Mouse (Mus musculus): ENCODE data around the gene Lactb. TPM values are rescaled to one million over a fixed set of nuclear protein-coding genes. Genes with fewer than 3 reads are reported as not detected.
"Not testable (repeated sequence)": the region's sequence is repeated elsewhere in the genome, so short reads cannot be mapped to it uniquely, and the experiment has no call there.

Gene Lactb
- total RNA-seq, 2 experiments from 2014 or later = 15.8 to 16.3 TPM

DNA sequence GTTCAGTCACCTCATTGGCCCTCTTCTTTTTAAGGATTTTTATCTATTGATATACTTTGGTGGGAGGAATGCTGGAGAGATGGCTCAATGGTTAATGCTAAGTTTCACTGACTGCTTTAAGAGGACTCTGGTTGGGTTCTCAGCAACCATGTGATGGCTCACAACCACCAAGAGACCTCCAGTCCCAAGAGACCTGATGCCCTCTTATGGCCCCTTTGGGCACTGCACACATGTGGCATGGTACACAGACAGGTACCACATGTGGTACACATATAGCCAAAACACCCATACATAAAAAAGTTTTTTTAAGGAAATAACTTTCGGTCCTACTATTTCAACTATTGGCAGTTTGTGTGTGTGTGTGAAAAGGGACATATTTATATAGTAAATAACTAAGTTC is 53.2 kb downstream of the Lactb start:
- DNase-seq (ENCODE audit: low spot score in 2 of 2) = no peak

DNA sequence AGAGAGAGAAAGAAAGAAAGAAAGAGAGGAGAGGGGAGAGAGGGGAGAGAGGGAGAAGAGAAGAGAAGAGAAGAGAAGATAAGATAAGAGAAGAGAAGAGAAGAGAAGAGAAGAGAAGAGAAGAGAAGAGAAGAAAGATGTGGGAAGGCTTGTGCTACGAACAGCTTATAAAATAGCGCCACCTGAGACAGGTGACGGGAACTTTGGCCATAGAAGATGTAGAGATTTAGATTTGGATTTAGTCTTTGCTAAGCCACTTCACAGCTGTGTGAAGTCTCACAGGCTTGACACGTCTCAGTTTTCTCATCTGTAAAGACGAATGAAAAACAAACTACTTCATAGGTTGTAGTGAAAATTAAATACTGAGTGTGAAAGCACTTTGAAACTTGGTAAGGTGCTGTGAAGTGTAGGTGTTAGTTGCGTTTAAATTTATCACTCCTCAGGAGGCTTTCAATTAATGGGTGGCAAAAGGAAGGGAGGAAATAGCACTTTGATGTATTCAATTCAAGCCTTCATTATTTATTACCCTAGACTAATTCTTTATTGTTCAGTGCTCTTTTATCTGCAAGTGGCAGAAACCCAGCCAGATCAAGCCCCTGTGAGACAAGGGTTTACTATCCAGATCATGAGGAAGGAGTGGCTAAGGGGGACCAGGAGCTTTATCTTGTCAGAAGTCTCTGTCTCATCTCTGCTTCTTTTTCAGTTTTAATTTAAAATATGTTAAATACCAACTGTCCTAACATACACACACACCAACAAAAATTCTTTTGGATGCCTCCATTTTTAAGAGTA is 54.6 kb downstream of the Lactb start:
- no peak for DNase-seq (ENCODE audit: low spot score in 2 of 2)

DNA sequence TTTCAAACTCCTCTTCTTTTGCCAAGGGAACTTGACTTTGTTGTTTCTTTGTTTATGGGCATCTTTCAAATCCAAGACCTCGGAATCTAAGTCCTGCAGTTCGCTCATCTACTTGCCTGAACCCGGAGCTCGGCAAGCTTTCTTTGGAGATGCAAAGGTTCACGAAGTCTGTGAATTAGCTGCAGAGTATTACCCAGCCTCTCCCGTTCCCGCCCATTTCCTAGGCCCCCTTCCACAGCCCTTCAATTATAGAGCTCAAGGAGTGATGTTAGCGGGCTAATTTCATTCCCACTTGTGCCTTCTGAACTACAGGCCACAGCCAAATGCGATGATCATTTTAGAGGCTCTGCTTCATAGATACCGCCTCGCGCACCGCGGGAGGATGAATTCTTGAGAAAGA is 55.3 kb downstream of the Lactb start:
- DNase-seq (ENCODE audit: low spot score in 2 of 2) = no peak

GRCm38 (mm10) chr9:66919382-66919971 is 55.8 kb downstream of the Lactb start, which contains the start of gene Rab8b:
Gene Rab8b (minus strand): TSS chr9:66919687.
- DNase-seq (ENCODE audit: low spot score in 2 of 2) = peak; percentile 94 to 96

DNA sequence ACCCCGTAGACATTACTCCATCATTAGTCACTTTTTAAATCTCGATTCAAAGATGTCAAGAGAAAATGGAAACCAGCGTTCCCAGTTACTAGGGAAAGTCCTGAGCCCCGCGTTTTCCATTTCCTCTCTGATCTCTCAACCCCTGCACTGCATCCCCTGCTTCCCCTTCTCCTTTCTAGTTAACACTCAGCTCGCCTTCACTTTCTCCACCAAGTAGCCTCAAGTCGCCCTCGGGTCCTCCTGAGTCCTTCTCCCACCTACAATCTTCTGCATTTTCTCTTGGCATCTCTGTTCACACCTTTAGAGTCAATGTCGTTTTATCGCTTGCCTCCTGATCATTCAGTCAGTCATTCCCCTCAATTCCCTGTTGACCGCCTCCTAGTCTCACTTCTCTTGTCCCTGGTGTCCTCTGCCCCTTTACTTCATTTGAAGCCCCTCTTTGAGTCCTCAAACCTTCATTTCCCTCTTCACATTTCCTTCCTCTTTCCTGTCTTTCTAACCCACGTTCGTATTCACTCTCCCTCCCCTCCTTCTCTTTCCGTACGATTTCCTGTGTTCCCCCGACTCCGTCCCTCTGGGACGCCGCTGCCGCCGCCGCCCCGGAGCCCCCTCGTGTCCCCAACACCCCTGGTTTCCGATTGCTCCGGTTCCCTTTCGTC is 56.5 kb downstream of the Lactb start:
- no peak for DNase-seq (ENCODE audit: low spot score in 2 of 2)

- no peak for DNase-seq (ENCODE audit: low spot score in 2 of 2)
Observed at GRCm38 (mm10) chr9:66917892-66918255, 57.4 kb downstream of the Lactb start.

DNA sequence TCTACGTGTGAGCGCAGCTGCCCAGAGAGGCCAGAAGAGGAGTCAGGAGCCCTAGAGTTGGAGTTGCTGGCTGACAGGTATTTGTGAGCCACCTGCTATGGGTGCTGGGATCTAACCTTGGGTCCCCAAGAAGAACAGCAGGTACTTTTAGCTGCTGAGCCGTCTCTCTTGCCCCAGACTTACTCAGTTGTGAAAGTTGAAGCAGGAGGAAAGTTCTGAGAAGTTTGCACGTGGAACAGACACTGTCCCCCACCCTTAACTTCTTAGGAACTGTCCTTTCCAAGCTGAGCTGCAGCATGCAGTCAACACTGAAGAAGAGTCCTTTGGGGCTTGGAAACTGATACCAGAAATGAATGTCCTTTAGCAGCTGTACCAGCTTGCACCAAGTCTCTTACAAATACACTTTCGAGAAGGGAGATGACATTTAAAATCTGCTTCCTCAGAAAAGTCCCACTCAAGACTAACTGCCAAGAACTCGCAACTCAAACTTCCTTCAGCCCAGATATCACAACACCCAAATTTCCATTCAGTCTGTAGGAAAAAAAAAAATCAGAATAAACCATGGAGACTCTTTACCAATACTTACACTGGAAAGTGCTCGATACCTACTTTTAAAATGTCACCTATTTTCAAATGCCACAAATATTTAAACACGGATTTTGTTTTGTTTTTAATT is 57.9 kb downstream of the Lactb start:
- no peak for DNase-seq (ENCODE audit: low spot score in 2 of 2)

GRCm38 (mm10) chr9:66915869-66916785 is 59.2 kb downstream of the Lactb start:
- DNase-seq (ENCODE audit: low spot score in 2 of 2) = no peak

DNA sequence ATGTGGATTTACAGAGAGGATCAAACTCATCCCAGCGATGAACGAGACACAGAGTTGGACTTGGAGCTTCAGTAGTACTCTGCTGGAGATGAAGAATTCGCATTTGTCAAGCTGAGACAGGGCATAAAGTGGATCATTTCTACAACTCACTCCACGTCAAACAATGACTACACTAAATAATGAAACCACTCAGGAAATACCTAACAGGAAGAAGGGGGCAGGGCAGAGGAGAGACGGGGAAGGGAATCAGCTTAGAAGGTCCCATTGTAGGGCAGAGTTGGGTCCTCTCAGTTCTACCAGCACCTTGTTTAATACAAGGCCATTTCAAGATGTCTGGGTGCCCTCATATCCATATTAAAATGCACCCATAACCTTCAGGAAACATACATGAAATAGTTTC is 59.9 kb downstream of the Lactb start:
- DNase-seq (ENCODE audit: low spot score in 2 of 2) = no peak

GRCm38 (mm10) chr9:66914540-66914939 is 60.7 kb downstream of the Lactb start:
- no peak for DNase-seq (ENCODE audit: low spot score in 2 of 2)

GRCm38 (mm10) chr9:66913254-66913934 is 61.9 kb downstream of the Lactb start:
- DNase-seq (ENCODE audit: low spot score in 2 of 2) = not testable (repeated sequence)

DNA sequence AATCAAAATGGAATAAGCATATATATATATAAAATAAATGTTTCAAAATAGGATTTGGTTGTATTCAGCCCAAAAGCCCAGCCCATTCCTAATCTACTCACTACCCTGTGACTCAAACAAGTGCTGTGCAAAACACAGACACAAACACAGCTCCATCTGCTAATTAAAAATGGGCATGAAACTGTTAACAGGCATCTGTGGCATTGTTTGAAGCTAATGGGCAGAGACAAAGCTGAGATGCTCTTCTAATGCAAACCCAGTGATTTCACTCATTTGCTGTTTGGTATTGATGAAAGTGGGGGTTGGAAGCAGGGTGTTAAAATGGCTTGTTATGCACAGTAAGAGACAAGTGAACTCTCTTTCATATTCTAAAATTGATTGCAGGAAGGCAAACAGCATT is 63.0 kb downstream of the Lactb start:
- no peak for DNase-seq (ENCODE audit: low spot score in 2 of 2)

- DNase-seq (ENCODE audit: low spot score in 2 of 2) = no peak
Observed at GRCm38 (mm10) chr9:66910677-66911076, 64.6 kb downstream of the Lactb start.

- DNase-seq (ENCODE audit: low spot score in 2 of 2) = no peak
Observed at GRCm38 (mm10) chr9:66909922-66910321, 65.4 kb downstream of the Lactb start.

GRCm38 (mm10) chr9:66907746-66908397 is 67.4 kb downstream of the Lactb start:
- no peak for DNase-seq (ENCODE audit: low spot score in 2 of 2)

- DNase-seq (ENCODE audit: low spot score in 2 of 2) = no peak
Observed at GRCm38 (mm10) chr9:66907126-66907525, 68.2 kb downstream of the Lactb start.

DNA sequence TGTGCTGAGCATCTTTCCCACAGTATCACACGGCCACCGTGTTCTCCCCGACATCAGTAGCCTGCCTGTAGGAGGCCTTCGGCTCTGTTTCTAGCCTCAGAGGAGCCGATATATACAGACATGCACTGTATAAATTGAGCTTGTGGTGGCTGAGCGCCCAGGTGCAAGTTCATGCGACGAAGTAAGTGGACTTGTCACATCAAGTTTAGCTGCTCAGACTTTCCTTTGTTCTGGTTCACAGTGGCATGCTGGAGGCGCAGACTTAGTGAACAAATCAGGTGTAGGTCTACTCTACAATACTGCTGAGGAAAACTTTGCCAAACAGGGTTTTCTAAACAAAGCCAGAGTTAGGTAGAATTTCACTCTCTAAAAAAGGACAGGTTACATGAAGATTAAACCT is 69.3 kb downstream of the Lactb start:
- DNase-seq (ENCODE audit: low spot score in 2 of 2) = no peak

Data from layer of hippocampus, postnatal 10 days (tissue).